Mouse (Mus musculus): Measurements from ENCODE around the gene A430005L14Rik. TPM values are rescaled to one million over a fixed set of nuclear protein-coding genes. Genes with fewer than 3 reads are reported as not detected.
"Not testable (repeated sequence)": the region's sequence is repeated elsewhere in the genome, so short reads cannot be mapped to it uniquely, and the experiment has no call there.

The A430005L14Rik gene
- total and polyA plus RNA-seq, 3 experiments: 26.8 to 48.9 (median 41.8) TPM

DNA sequence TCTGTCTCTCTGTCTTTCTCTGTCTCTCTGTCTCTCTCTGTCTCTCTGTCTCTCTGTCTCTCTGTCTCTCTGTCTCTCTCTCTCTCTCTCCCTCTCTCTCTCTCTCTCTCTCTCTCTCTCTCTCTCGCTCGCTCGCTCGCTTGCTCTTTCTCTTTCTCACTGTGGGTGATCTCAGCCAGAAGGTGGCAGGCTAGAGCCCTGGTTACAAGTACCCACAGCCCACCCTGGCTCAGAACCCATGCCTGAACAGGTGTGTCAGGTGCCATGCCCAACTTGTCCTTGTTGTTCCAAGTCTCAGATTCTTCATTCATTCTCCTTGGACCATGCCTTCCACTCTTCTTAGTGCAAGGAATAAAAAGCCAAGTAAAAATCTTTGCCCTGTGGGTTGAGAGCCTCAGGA is 34.9 kb upstream of the A430005L14Rik start:
- dilution Hi-C loops (cut with MboI; ENCODE audit: extremely low pct_ligation_motif_present, extremely low pct_unique_long_range_greater_than_20kb, low sequenced_read_pairs); H3K4me2 ChIP-seq (ENCODE audit: insufficient read depth, low read depth, poor library complexity, severe bottlenecking); H3K4me1 ChIP-seq (ENCODE audit: control insufficient read depth in 1 of 2, insufficient read depth in 2 of 2); H3K4me3 ChIP-seq (replicated peaks in 1 of 3; ENCODE audit: low read depth in 2 of 3, low read length in 2 of 3, poor library complexity in 1 of 3); H3K79me2 ChIP-seq (replicated peaks; ENCODE audit: control insufficient read depth, extremely low read depth, insufficient read depth, poor library complexity, severe bottlenecking); H3K27me3 ChIP-seq (replicated peaks); in situ Hi-C loops (cut with MboI; ENCODE audit: low pct_ligation_motif_present, low pct_unique_long_range_greater_than_20kb, low sequenced_read_pairs); H3K36me3 ChIP-seq (replicated peaks in 1 of 2; ENCODE audit: control insufficient read depth in 1 of 2, insufficient read depth in 1 of 2, low read length in 1 of 2); DNase-seq (ENCODE audit: extremely low read depth); H3K9ac ChIP-seq (ENCODE audit: insufficient read depth, low read depth); H3K27ac ChIP-seq (ENCODE audit: insufficient read depth, low read depth): not testable (repeated sequence)
- peak in 1 of 2 experiments; percentile 27; a peak in 1 of 4 replicates for TF ChIP-seq CTCF (conservative IDR thresholded peaks at IDR 0.05 in 1 of 2, IDR thresholded peaks at IDR 0.05 in 1 of 2; ENCODE audit: low read depth in 2 of 2, low read length in 2 of 2)
- H3K9me3 ChIP-seq (replicated peaks; ENCODE audit: low read length): peaks cover 43% of the 10 kb centered on the region

DNA sequence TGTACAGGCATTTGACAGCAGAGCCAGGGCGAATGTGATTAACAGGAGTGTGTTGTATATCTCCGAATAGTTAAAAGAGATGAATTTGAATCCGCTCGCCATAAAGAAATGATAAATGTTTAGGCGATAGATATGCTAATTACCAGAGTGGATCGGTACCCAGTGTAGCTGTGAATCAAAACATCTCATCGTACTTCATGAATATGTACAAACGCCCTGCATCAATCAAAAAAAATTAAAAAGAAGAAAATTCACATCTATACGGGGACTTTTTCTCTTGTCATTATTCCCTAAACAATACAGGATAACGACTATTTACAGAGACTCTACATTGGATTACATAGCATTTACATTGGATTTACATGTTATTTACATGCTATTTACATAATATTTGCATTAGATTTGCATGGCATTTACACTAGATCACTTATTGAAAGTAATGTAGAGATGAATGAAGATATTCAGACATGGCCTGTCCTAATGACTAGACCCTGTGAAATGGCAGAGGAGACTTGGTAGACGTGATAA is 28.2 kb upstream of the A430005L14Rik start:
- Histone ChIP-seq H3K4me1 (ENCODE audit: control insufficient read depth in 1 of 2, insufficient read depth in 2 of 2) (no peaks in the 10 kb centered on the region), H3K27me3 (replicated peaks) (no peaks in the 10 kb centered on the region), H3K36me3 (replicated peaks in 1 of 2; ENCODE audit: control insufficient read depth in 1 of 2, insufficient read depth in 1 of 2, low read length in 1 of 2) (no peaks in the 10 kb centered on the region), H3K9ac (ENCODE audit: insufficient read depth, low read depth) (no peak overlapping the region), H3K79me2 (replicated peaks; ENCODE audit: control insufficient read depth, extremely low read depth, insufficient read depth, poor library complexity, severe bottlenecking) (no peaks in the 10 kb centered on the region), H3K4me2 (ENCODE audit: insufficient read depth, low read depth, poor library complexity, severe bottlenecking) (no peak overlapping the region), H3K9me3 (replicated peaks; ENCODE audit: low read length) (peaks cover 34% of the 10 kb centered on the region), H3K4me3 (replicated peaks in 1 of 3; ENCODE audit: low read depth in 2 of 3, low read length in 2 of 3, poor library complexity in 1 of 3) (no peak overlapping the region), H3K27ac (ENCODE audit: insufficient read depth, low read depth) (no peak overlapping the region)
- TF ChIP-seq ELF1 (IDR thresholded peaks at IDR 0.05; ENCODE audit: low read depth, low read length) (no peak), SMC3 (IDR thresholded peaks at IDR 0.05; ENCODE audit: low read depth, low read length) (no peak), MXI1 (IDR thresholded peaks at IDR 0.05; ENCODE audit: low read depth, low read length) (no peak), NRF1 (IDR thresholded peaks at IDR 0.05; ENCODE audit: low read depth, low read length) (no peak), TBP (conservative IDR thresholded peaks at IDR 0.05; ENCODE audit: low read depth, low read length) (no peak), NELFE (IDR thresholded peaks at IDR 0.05; ENCODE audit: low read depth, low read length) (no peak), CTCF (conservative IDR thresholded peaks at IDR 0.05 in 1 of 2, IDR thresholded peaks at IDR 0.05 in 1 of 2; ENCODE audit: low read depth in 2 of 2, low read length in 2 of 2) (no peak), ZNF384 (IDR thresholded peaks at IDR 0.05; ENCODE audit: low read depth, low read length) (no peak), TCF12 (IDR thresholded peaks at IDR 0.05; ENCODE audit: low read depth, low read length) (no peak), EP300 (IDR thresholded peaks at IDR 0.05; ENCODE audit: low read length) (no peak), HCFC1 (IDR thresholded peaks at IDR 0.05; ENCODE audit: low read depth, low read length) (no peak), ZMIZ1 (IDR thresholded peaks at IDR 0.05; ENCODE audit: low read depth, low read length) (no peak), SIN3A (IDR thresholded peaks at IDR 0.05; ENCODE audit: low read length) (no peak), KAT2A (IDR thresholded peaks at IDR 0.05; ENCODE audit: insufficient replicate concordance, low read length) (no peak), CHD2 (IDR thresholded peaks at IDR 0.05; ENCODE audit: low read length) (no peak), PAX5 (IDR thresholded peaks at IDR 0.05; ENCODE audit: low read length) (no peak)
- in situ Hi-C loops (cut with MboI; ENCODE audit: low pct_ligation_motif_present, low pct_unique_long_range_greater_than_20kb, low sequenced_read_pairs) (loop anchor here (25.0 kb wide), 1 partner anchor 1442 kb away; the partner anchor contains the start of genes Kcnab2 and Nphp4), dilution Hi-C loops (cut with MboI; ENCODE audit: extremely low pct_ligation_motif_present, extremely low pct_unique_long_range_greater_than_20kb, low sequenced_read_pairs) (no loop called here)
- DNase-seq (ENCODE audit: extremely low read depth): no peak

All from CH12.LX (cell line).